Mouse (Mus musculus): ENCODE data around the gene Arid5b.
"Not testable (repeated sequence)": the region's sequence is repeated elsewhere in the genome, so short reads cannot be mapped to it uniquely, and the experiment has no call there.

Gene Arid5b

DNA sequence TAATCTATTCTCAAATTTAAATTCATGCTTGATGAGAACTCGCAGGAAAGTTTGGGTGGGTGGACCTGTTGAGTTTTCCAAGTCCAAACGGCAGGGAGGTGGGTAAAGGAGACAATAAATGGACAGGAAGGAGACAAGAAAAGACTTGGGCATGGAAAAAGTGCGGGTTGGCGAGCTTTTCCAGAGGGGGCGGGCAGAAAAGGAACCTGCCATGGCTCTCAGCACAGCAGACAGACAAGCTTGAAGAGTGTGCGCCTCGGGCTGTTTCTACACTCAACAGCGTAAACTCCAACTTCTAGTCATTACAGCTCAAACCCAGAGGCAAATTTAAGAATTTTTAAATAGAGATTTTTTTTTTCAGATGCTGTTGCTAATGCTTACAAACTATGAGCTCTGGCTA is 168.4 kb downstream of the Arid5b start:
- no peak for DNase-seq (ENCODE audit: low spot score in 2 of 2)

DNA sequence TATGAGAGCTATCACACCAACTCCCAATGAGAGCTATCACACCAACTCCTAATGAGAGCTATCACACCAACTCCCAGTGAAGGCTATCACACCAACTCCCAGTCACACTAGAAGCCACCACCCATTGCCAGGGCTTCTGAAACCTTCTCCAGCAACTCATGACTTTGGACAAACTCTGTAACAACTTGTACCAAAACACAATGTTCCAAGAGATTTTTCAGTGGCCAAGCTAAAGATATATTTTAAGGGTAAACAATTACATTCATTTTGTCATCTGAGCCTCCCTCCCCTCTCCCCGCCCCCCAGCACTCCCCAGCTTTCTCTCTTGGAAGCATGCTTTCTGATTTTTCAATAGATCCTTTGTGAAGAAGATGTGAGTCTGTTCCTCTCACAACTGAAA is 168.9 kb downstream of the Arid5b start:
- DNase-seq (ENCODE audit: low spot score in 2 of 2) = no peak

DNA sequence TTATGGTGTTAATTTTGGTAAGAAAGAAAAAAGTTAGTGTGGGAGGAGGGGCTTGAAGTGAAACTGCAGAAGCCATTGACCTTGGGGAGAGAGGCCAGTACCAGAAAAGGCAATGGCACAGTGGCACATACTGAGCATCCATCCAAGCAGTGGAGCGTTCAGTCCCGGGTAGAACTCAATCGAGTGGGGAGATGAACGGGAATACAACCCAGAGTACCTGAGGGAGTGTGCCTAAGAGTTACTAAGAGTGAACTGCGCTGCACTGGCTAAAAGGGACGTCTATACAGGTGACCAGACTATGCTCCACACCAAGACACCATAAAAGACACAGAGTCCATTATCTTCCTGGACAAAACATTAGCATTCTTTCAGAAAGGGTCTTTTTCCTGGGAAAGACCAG is 170.8 kb downstream of the Arid5b start:
- DNase-seq (ENCODE audit: low spot score in 2 of 2) = no peak

DNA sequence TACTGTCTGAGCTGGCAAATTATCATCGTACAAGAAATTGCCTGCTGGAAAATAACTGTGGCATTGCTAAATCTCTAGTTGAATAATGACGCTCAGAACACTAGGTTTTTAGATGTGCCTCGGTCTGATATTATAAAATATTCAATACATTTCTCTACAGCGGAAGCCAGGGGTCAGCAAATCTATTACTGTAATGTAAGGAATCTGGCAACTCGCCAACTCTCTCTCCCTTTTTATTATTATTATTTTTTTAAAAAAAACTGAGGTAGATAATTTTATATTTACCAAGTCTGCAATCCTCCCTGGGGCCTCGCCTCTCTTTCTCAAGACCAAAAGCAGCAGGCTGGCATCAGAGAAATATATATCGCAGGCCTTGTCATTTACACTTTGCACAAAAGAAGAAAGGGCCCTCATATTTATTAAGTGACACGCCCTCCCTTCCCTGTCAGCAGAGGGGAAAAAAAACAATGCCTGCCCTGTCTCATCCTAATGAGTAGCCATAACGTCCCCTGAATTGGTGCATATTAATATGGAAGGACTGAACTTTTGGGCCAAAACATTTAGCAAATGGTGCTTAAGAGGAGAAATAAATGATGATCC is 172.1 kb downstream of the Arid5b start:
- DNase-seq (ENCODE audit: low spot score in 2 of 2) = no peak

DNA sequence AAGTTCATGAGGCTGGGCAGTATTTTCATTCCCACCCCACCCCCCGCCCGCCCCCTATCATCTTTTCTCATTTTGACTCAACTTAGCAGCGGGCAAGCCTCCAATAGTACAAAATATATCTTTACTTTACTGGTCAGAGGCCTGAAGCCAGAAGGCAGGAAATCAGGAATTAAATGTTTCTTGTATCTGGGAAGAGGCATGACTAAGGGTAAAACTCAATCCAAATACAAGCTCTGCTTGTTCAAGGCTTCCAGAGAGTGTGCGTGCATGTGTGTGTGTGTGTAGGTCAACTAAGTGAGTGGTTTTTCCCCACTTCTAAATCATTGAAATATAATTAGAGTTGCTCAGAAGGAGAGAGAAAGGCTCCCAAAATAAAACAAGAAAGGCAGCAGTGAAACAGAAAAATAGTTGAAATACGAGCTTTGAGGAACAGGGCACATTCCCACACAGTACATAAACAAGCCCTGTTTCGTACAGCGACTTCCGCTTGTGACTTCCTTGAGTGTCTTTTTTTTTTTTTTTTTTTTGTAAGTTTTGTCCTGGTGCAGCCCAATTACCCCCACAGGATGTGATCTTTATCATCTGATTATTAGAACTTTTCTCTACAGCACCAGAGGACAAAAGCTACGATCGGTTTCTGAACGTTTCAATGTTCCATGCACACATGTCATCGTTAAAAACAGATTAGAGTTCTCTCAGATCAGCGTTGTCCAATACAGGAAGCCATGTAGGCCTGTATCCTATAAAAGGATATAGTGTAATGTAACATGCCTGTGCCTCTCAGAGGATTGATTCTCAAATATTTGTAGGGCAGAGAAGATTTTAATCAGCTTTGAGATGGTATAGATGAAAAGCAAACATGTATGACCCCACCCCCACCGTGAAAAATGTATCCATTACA is 173.4 kb downstream of the Arid5b start:
- DNase-seq (ENCODE audit: low spot score in 2 of 2) = no peak

DNA sequence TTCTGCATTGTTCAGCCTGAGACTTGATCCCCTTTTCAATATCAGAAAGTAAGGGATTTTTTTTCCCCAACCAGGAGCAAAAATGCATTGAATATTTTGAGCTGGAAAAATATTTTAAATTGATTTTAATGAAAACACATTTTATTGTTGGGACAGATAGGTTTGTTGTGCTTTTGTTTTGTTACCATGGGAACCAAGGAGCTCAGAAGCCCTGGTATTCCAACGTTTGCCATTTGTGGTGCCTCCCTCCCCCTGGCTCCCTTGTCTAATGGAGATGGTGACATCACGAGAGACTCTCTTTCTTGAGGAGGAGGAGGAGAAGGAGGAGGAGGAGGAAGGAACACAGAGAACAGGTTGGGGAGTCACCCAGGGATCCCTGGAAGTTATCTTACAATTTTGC is 174.1 kb downstream of the Arid5b start:
- DNase-seq (ENCODE audit: low spot score in 2 of 2) = no peak

DNA sequence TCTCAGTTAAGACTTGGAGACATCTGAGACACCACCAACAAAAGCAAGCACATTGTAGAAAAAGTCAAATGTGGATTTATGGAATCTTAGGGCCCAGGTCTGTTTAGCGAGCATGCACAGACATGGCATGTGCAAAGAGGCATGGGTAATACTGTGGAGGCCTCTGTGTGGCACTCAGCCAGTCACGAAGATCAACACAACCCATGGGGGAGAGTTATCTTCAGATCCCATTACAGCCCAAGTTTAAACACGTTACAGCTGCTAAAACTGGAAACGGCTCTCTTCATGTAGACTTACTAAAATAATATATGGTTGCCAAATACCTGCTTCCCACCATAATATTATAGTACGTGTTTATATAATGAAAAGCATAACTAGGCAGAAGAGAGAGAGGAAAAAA is 174.6 kb downstream of the Arid5b start:
- no peak for DNase-seq (ENCODE audit: low spot score in 2 of 2)

DNA sequence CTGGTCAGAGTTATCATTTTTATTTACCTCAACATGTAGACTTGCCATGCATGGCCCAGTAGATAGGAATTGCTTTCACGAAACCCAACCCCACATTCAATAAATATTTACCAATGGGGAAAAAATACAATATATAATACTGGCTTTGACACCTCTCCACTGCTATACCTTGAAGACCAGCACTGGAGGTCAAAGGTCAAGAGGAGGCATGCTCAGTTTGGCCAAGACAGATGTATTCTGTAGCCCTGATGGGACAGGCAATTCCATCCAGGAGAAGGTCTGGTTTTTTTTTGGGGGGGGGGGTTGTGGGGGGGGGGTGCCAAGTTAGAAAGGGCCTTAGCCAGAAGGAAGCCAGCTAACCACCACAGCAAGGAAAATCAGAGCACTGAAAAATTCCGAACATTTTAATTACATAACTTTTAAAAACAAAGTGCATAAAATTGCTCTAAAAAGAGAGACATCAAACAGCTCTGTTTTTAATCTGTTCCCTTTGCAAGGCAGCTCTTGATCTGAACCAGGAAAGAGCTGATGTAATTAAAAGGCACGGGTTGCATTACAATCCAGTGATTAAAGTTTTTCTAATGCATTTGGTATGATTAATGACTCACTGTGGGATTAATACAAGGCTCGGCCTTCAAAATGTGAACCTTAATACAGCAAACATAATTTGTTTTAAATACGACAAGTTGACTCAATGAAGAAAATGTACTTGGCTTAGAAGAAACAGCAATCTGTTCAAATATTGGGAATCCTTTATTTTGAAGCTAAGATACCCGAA is 175.3 kb downstream of the Arid5b start:
- no peak for DNase-seq (ENCODE audit: low spot score in 2 of 2)

DNA sequence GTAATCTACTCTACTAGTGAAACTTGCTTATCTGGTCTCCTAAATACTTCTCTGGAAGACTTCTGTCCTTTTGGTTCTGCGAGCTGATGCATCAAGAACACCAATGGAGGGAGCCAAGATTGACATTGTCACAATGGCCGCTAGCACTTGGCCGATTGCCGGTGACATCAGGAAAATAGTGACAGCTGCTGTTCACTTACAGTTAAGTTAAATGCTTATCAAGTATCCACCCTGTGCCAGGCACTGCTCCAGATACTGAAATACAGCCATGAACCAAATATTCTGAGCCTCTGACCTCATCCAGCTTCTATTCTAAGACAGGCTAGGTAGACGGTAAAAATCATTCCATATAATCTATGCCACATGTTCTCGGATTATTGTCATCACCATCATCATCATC is 176.0 kb downstream of the Arid5b start:
- no peak for DNase-seq (ENCODE audit: low spot score in 2 of 2)

DNA sequence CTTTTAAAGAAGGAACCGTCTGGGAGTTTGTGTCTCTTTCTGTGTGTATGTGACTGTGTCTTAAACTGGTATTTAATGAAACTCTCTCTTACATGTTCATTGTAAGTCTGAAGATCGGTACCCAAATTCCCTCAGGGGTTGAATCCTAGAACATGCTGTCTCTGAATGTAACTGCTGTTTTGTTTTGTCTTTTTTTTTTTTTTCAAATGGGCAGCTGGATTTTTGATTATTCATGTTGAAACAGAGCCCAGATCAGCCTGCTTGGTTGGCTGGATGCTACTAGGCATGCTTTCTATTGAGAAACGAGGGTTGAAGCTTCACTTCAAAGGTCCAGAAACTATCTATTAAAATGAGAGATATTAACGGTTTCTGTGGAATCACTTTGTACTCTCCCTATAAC is 177.3 kb downstream of the Arid5b start:
- no peak for DNase-seq (ENCODE audit: low spot score in 2 of 2)

DNA sequence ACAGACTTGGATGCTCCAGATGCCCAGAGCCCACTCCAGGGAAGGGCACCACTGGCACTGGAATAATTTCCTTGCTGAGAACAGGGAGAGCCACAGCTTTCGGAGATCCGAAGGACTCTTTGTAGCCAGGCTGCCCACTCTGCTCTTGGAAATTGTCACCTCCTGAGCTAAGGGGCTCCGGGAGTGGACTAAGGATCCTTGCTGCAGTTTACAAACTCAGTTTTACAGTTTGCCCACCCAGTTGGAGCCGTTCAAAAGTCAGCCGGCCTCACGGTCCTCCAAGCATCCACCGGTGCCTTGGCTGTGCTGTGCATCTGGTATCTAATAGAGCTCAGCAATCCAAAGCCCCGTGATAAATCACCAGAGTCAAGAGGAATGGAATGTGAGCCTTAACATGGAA is 178.0 kb downstream of the Arid5b start:
- DNase-seq (ENCODE audit: low spot score in 2 of 2) = no peak

DNA sequence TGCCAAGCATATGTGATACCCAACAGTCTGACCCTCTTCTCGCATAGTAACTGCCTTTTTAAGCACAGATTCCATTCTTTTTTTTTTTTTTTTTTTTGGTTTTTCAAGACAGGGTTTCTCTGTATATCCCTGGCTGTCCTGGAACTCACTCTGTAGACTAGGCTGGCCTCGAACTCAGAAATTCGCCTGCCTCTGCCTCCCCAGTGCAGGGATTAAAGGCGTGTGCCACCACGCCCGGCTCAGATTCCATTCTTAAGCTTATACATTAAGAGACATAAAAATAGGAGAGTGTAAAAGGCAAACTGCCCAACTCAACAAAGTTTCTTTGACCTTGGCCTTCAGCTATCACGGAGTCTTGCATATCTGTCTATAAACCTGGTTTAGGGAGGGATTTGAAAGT is 178.7 kb downstream of the Arid5b start:
- not testable (repeated sequence) for DNase-seq (ENCODE audit: low spot score in 2 of 2)

DNA sequence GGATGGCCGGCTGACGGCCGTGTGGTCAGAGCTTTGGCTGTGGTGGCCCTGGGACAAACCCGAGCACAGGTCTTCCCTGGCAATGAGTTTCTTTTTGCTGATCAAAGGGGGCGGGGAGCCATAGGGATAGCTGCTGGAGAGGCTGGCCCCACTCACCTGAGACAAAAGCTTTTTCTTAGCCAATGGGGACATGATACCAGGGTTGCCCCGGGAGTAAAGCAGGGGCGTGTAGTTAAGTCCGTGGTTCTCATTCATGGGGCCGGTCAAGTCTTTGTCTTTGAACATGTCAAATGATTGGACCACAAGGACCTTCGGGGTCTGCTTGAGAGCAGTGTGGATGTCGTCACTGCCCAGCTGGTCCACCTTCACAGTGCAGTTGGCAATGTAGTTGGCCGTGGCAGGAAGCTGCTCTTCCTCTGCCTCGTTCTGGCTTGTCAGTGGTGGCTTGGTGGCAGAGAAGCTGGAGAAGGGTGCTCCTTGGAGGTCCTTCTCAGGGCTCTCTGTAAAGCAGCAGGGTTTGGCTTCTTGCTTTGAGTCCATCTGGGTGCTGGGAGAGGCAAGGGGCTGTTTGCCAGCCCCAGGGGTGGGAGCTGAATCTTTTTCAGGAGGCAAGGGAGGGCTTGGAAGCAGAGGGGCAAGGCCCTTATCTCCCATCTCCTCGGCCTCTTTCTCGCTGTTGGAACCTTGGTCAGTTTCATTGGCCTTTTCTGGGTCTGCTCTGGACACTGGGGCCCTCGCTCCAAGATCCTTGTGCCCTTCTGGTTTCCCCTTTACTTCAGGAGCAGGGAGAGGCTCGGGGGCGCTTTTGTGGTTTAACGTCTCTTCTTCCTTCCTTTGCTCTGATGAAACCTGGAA is 180.5 kb downstream of the Arid5b start:
- no peak for DNase-seq (ENCODE audit: low spot score in 2 of 2)

DNA sequence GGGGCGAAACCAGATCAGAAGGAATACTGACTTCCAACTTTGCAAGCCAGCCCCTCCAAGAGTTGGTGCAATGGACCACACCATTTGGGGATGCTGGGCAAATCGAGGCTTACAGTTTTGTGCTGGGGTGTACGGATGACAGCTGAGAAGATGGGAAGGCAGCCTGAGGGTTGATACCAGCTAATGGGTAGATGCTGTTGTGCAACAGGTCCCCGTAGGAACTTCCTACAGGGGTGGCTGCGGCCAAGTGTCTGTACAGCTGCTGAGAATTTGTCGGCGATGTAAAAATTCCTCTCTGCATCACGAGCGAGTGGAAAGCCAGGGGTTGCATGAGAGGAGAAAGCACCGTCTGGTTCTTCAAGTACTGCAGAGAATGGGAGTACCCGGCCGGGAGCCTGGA is 182.1 kb downstream of the Arid5b start:
- DNase-seq (ENCODE audit: low spot score in 2 of 2) = no peak

DNA sequence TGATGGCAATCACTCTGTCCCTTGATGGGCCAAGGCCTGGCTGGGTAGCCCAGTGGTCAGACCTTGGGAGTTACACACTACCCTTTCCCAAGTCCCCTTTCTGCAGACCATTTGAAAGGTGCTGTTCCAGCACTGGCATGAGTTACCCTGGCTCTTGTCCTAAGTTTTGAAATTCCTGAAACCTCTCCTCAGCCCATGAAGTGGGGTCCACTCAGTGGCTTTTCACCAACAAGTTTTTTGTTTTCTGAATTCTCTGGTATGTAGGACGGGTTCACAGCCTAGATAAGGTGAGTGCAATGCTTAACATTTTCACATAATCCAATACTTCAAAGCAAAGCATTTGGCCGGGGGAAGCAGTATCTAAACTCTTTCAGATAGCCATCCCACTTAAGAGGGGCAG is 183.4 kb downstream of the Arid5b start:
- DNase-seq (ENCODE audit: low spot score in 2 of 2) = no peak

DNA sequence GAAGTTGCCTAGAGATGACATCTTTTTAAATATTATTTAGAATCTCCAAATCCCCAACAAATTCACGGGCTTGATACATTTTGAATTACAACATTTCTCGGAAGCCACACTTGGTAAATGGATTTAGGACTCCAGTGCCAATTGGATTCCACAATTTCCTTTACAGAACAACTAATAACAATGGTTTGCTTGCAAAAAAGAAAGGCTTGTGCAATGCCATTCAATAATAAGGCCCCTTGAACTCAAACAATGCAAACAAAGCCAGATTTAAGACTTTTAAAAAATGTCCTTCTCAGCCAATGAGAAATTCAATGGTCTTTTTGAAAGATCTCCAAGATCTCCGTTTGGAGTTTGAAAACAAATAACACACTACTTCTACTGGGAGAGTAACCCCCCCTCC is 185.0 kb downstream of the Arid5b start:
- DNase-seq (ENCODE audit: low spot score in 2 of 2) = no peak

DNA sequence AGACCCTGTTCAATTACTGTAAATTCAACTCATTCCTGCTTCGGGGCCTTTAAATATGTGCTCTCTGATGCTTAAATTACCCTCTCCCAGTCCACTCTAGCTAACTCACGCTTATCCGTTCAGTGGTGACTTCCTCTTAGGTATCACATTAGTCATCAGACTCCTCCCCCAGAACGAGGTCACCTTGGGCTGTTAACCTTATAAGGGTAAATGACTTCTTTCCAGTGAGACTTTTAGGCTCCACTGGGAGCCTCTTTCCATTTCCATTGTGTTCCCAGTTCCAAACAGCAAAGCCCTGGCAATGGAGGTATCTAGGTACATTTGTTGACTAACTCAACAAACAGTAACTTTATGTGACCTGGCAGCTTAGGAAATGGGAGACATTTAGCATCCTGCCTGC is 186.7 kb downstream of the Arid5b start:
- DNase-seq (ENCODE audit: low spot score in 2 of 2) = no peak

DNA sequence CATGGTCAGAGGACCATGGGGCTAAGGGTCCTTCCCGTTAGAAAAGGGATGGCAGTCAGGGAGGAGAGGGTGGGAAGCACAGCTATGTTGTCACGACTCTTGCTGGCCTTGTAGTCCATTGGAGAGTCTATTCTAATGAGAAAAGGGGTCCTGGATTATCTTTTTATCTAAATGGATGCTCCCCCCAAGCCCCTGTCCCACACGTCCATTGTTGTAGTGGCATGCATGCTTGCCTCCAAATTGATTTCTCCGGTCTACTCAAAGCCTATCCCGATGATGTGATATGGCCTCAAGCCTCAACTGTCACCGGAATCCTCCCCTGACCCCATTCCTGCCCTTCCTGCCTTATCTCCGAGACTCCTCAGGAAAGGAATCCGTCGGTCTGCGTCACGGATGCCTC is 187.5 kb downstream of the Arid5b start:
- DNase-seq (ENCODE audit: low spot score in 2 of 2) = no peak

DNA sequence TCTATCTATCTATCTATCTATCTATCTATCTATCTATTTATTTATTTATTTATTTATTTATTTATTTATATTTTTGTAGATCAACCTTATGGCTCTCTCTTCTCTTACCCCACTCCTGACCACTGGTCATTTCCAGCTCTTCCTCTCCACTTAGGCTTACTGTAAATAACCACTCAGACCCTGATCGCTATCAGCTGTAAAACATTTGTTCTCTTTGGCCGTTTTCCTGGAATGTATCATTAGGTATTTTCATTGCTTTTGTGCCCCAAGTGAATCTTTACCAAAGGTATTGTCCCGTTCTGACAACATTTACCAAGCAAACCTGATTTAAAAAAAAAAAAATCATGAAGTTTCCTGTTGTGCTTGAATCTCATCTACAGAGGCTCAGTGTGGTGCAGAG is 188.0 kb downstream of the Arid5b start:
- DNase-seq (ENCODE audit: low spot score in 2 of 2) = no peak

DNA sequence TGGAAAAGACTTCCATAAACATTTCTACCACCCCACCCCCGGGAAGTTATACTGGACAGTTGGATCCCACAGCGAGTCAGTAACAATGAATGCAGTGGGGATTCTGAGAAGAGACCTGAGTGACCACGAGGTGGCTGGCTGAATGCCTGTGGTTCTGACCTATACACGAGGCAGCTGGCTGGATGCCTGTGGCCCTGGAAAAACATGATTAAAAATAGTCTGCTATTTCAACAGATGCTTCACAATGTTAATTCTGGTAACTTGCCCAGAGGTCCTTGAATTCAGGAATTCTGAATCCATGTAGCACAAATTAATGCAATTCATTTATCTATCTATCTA is 188.4 kb downstream of the Arid5b start:
- no peak for DNase-seq (ENCODE audit: low spot score in 2 of 2)

DNA sequence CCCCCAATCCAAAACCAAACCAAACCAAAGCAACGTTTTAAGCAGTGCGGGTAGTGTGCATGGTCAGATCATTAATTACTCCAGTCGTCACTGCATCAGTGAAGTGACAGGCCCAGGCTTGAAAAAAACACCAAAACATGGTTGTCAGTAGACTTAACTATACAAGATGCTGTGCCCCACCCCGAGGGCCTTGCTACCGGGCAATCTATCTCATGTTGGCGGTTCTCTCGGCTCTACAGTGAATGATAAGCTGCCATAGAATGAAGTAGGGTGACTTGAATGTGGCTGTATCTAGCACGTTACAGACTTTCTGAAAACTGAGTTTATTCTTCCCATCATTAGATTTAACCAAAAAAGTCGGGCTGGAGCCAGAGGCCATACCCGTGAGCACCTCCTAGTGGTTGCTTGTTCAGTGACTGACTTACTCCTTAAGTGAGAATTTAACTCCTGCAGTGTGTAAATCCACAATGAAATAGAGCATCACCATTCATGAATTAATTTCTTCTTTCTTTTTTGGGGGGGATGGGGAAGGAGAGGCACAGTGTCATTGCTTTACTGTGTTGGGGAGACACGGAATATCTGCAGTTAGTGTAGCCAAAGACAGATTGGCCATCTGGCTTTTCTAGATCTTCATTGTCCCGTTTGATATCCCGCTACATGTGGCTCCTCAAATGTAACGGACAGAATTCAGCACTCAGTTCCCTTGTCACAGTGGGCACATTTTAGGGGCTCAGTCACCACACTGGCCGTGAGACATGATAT is 188.9 kb downstream of the Arid5b start:
- no peak for DNase-seq (ENCODE audit: low spot score in 2 of 2)

Measured in frontal cortex, postnatal 10 days (tissue).